Mouse (Mus musculus) granulocyte monocyte progenitor cell, adult 5-6 weeks (primary cell): ENCODE measurements around the gene Lrch1. TPM values are rescaled to one million over a fixed set of nuclear protein-coding genes. Genes with fewer than 3 reads are reported as not detected.

Experiments
- ATAC-seq: replicated peaks from 2 replicates; pipeline ENCODE4 v1.8.0; 2016; ENCODE audit warnings: mild to moderate bottlenecking, moderate TSS enrichment, inconsistent platforms; ENCODE audit not compliant: poor library complexity, severe bottlenecking
- total RNA-seq, 2 experiments: library from RNA; stranded (forward) in 1 of 2; stranded (reverse) in 1 of 2; fragments of 200-712, 200-1000 nt in 1 of 2; fragments of >200 nt in 1 of 2; fragmentation: Nextera tagmentation in 1 of 2; gene quantifications; 2 replicates each; pipeline ENCODE4 v1.2.3; 2014 to 2017

Lrch1 gene
- total RNA-seq (2014; fragmentation: Nextera tagmentation) (11.3 and 12.1 TPM in 2 replicates), total RNA-seq (2017) (12.3 and 12.4 TPM in 2 replicates)

GRCm38 (mm10) chr14:74947376-74948013 lies at the start of gene Lrch1:
Gene Lrch1, minus strand, starts transcription at chr14:74947876.
- peak; percentile 59 for ATAC-seq

GRCm38 (mm10) chr14:74997041-74997440 lies 49.4 kb upstream of the Lrch1 start:
- ATAC-seq: 0 out of 2 replicates have a peak, but pooled peaks have one; percentile 23

DNA sequence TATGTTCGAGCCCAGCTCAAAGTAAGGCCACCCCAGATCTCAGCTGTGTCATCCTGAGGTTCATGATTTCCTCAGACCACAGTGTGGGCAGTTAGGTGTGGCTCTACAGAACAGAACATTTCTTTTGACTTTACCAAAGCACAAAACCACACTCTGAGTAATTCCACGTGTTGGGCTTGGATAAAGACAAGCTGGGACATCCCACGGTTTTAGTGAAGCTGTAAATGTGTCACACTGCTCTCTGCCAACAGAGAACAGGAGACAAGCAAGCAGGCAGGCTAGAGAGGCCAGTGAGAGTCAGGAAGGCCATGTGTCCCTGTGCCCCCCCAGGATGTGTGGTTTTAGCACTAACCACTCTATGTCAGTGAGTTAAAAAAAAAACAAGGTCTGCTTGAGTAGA lies 48.9 kb upstream of the Lrch1 start:
- ATAC-seq: peak; percentile 70

DNA sequence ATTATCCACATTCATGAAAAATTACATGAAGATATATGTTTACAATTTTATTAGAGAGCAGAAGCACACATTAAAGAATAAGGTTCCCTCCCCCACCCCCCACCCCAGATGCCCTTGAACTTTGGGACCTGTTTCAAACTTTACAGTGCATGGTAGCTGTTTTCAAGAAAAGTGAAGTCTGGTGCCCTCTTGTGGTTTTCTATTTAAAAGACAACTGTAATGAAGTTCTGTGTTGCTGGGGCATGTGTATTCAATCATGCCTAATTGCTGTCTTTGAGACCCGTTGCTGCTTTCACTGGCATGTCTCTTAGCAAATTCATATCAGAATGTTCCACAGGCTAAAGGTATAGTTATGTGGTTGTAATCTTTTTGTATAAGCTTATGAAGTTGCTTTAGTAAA lies 42.8 kb upstream of the Lrch1 start:
- ATAC-seq: peak; percentile 57

DNA sequence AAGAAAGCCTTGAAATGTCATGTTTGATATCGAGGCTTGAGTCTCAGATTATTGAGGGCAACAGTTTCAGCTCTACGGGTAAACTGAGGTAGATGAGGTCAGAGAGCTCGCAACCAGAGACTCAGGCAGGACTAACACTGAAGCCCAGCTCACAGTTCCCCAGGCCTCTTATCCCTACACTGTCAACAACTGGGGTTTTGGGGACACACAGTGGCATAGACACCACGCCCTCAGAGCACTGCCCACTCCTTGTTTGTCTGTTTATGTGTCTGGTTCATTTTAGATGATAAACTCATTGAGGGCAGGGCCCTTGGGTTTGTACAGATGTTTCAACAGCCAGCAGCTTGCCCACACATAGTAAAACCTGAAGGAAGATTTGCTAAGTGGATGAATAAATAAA lies 42.2 kb upstream of the Lrch1 start:
- ATAC-seq: no peak

DNA sequence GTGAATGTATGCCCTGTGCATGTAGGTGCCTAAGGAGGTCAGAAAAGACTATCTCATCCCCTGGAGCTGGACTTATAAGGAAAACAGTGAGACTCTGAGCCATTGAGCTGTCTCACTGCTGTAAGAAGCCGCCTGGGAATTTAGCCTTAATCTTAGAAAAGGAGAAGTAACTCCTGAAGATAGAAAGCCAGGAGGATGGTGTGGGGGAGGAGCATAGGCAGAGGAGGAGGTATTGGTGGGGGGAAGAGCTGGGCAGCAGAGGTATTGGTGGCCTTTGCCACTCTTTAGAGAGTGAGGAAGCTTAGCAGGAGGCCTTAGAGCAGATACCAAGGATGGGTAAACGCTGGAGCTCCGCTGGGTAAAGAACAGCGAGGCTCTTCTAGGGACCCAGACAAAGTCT lies 41.6 kb upstream of the Lrch1 start:
- ATAC-seq: peak; percentile 93

- no peak for ATAC-seq
These were observed 38.9 kb upstream of the Lrch1 start for GRCm38 (mm10) chr14:74986527-74986926.

DNA sequence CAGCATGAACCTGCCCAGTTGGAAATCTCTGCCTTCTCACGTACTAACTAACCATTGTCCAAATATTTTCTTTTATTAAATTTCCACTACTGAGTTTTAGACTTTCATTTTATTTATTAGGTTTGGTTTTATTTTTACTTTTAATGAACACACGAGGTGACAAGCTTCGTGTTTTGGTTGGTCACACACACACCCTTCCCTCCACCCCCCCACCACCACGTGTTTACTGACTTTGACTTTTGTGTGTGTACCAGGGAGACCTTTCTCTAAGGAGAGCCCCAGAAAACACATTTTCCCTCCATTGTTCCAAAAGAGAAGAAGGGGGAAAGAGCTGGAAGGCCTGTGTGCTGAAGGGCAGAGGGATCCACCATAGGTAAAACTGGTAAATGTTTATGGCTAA lies 38.0 kb upstream of the Lrch1 start:
- no peak for ATAC-seq

DNA sequence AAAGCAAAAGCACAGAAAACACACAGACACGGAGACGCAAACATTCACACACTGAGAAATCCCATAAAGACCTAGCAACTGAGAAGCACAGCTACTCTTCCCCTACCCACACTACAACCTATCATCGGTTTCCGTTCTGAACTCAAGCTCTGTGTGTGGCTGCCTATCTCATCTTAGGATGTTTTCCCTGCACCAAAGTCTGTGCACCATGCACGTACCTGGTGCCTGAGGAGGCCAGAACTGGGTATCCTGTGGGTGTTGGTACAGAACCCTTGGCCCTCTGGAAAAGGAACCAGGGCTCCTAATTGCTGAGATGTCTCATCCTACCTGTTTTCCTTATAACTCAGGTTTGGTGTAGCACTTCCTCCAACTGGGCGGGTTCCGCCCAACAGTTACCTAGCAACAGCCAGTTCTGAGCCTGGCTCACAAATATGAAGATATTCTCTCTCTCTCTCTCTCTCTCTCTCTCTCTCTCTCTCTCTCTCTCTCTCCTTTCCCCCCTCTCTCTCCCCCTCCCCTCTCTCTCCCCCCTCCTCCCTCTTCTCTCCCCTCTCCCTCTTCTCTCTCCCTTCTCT lies 37.2 kb upstream of the Lrch1 start:
- ATAC-seq: no peak

- ATAC-seq: peak; percentile 98
These were observed 35.4 kb upstream of the Lrch1 start for GRCm38 (mm10) chr14:74983079-74983478.

DNA sequence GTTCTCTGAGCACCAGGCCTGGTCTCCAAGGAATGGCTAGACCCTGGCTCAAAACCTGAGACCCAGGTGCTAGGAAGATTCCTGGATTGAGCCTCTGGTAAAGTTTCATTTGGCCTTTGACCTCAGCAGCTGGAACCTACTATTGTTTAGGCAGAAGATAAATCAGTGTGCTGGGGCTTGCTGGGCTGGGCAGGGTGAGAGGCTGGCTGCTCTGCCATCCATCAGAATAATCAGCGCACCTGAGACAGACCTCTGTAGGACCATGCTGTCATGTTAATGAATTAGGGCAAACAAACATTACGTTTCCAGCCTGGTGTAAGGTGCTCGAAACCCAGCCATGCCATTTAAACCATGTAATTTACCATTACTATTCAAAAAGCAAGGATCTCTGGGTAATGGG lies 33.3 kb upstream of the Lrch1 start:
- ATAC-seq: no peak

DNA sequence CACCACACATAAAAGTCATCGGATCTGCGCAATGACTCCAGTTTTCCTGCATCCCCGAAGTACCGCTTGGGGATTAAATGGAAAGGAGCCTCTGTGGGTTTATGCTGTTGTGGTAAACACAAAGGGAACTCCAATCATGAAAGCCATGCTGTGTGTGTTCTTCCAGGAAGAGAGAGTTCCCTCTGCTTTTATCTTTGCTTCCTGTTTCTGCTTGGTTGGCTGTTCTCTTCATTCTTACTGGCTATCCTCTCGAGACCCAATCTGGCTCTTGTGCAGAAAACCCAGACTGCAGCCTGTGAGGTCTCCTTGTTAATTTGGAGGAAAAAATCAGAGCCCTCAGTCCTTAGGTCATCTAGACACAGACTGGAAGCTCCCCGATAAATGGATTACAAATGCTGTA lies 29.3 kb upstream of the Lrch1 start:
- ATAC-seq: peak; percentile 82

GRCm38 (mm10) chr14:74974136-74974651 lies 26.5 kb upstream of the Lrch1 start:
- ATAC-seq: no peak

- no peak for ATAC-seq
These were observed 25.0 kb upstream of the Lrch1 start for GRCm38 (mm10) chr14:74972687-74973086.

DNA sequence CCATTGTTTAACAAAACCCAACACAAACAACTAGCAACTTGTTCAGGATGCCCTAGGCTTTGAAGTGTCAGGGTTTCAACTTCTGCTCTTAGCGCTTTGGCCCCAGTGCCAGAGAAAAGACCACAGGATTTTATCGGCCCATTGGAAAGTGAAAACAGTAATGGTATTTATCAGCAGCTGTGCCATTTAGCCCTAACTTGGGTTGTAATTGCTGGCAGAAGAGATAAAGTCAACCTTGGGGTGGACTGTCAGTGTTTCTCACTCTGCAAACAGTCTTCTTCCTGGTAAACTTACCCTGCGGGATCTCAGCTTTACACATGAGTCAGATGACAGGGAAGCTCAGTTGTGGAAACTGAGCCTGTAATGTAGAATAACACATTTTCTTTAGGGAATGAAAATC lies 24.5 kb upstream of the Lrch1 start:
- no peak for ATAC-seq

DNA sequence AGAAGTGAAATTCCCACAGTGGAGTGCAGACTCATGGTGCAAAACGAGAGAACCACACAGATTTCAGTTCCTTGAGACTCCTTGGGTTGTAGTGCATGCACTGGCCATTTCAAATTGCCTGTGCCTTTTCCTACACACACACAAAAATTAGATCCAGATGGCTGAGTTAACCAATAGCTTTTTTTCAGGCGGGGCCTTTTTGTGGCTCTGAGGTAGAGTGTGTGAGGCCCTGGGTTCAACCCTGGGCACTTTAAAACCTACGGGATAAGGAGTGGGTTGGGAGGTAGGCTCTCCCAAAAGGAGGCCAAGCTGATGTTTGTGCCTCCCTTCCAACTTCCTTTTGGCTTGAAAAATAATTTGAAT lies 15.7 kb upstream of the Lrch1 start:
- no peak for ATAC-seq

- ATAC-seq: no peak
These were observed 15.2 kb upstream of the Lrch1 start for GRCm38 (mm10) chr14:74962713-74963401.

- ATAC-seq: no peak
These were observed 12.9 kb upstream of the Lrch1 start for GRCm38 (mm10) chr14:74960568-74960967.

GRCm38 (mm10) chr14:74956702-74957101 lies 9.0 kb upstream of the Lrch1 start:
- no peak for ATAC-seq

GRCm38 (mm10) chr14:74956234-74956633 lies 8.6 kb upstream of the Lrch1 start:
- no peak for ATAC-seq

DNA sequence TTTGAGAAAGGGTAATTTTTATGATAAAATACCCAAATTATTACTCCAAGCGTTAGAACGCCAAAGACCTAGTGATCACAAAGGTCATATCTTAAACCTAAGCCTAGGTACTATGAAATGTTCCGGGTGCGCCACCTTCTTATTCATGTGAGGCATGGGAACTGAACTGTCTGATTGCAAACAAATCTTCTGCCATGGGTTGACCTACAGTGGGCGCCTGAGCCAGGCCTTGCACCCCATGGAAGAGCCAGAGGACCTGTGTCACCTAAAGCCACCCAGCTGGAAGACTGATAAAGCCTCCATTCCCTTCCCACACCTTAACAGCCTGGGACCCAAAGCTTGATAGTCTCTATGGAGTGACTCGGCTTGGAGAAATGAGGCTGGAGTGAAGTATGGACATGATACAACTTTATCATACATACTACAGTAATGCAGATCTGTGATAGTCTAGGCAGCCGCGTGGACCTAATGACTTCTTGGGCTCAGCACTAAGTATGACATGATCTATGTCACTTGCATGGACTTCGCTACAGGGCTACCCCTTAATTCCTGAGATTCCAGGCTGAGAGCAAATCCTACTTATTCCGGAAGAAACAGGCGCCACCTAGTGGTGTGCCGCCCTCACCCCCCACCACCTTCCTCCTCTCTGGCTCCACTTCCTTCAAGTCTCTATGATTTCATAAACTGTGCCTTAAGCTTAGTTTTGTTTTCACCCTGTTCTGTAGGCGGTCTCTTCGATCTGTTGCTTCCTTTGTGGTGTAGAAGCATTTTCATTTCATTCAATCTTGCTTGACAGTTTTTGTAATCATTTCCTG lies 957 bp upstream of the Lrch1 start:
- peak; percentile 48 for ATAC-seq
